Mouse (Mus musculus) embryonic facial prominence, embryonic 10.5 days (tissue): Measurements from ENCODE around the gene Tm6sf2. TPM values are rescaled to one million over a fixed set of nuclear protein-coding genes. Genes with fewer than 3 reads are reported as not detected.
"Not testable (repeated sequence)": the region's sequence is repeated elsewhere in the genome, so short reads cannot be mapped to it uniquely, and the experiment has no call there.

Experiments
- DNase-seq: peaks from one replicate; pipeline ENCODE4 v3.0.0-alpha.2; 2017; ENCODE audit warnings: low spot score
- H3K27ac ChIP-seq: fragments of 300-500 bp; sonication (generic); replicated peaks from 2 replicates; pipeline ENCODE4 v1.5.1; 2016; ENCODE audit warnings: mild to moderate bottlenecking
- H3K27me3 ChIP-seq: fragments of 300-500 bp; sonication (generic); replicated peaks from 2 replicates; pipeline ENCODE4 v1.6.1; 2016; ENCODE audit warnings: low read depth, mild to moderate bottlenecking; ENCODE audit not compliant: poor library complexity, severe bottlenecking
- H3K36me3 ChIP-seq: fragments of 300-500 bp; sonication (generic); replicated peaks from 2 replicates; pipeline ENCODE4 v1.6.1; 2016; ENCODE audit warnings: mild to moderate bottlenecking, moderate library complexity
- H3K4me1 ChIP-seq: fragments of 300-500 bp; sonication (generic); 2 replicates; pipeline ENCODE4 v1.6.1; 2016
- H3K4me3 ChIP-seq: fragments of 300-500 bp; sonication (generic); 2 replicates; pipeline ENCODE4 v1.5.1; 2016; ENCODE audit warnings: mild to moderate bottlenecking, moderate library complexity
- H3K9me3 ChIP-seq: fragments of 300-500 bp; sonication (generic); 2 replicates; pipeline ENCODE4 v1.6.1; 2016; ENCODE audit warnings: mild to moderate bottlenecking
- WGBS: fragments of 180-500 bp; shearing (Covaris S2); methylation state at CpG from one replicate; pipeline ENCODE4 v1.1.7; 2016; 5-methylcytosine and 5-hydroxymethylcytosine counted together
- polyA plus RNA-seq: library from polyadenylated mRNA; unstranded; fragments of >200 nt; fragmentation: Nextera tagmentation; extraction: Ambion mirVana; gene quantifications from 2 replicates; pipeline ENCODE4 v1.2.1, GENCODE M21; 2016

Tm6sf2 gene
- 0.47 and 0.80 TPM in 2 replicates for polyA plus RNA-seq

DNA sequence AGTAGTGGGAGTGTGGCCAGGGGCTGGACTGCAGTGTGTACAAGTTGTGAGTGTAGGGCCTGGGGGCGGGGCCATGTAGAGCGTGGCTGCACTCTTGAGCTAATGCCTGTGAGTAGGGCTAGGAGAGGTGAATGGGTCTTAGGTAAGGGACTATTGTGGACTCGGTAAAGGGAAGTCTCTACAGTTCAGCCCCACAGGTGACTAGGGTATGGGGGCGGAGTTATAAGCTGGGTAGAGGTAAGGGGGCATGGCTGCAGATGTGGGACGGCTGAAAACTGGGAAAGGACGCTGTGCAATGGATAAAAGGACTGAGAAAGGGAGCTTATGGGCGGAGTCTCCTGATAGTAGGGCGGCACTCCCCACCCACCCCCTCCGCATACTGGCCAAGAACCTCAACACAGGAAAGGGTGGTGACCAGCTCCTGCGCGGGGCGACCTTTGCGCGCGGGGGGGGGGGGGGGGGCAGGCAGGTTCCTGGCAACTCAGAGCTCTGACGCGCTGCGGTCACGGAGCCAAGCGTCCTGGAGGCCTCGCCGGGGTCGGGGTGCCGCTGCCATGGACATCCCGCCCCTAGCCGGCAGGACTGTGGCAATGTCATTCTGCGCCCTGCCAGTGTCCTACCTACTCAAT is at the start of gene Tm6sf2:
Gene Tm6sf2, plus strand, starts transcription at position 484 of the 629 bp plus-strand sequence.
- DNase-seq = peak; percentile 19
- Histone ChIP-seq H3K4me3 (peak within 1 kb of the TSS; percentile 41), H3K9me3 (no peaks in the 10 kb centered on the region), H3K36me3 (peaks cover 53% of the 10 kb centered on the region), H3K4me1 (peaks cover 10% of the 10 kb centered on the region), H3K27ac (no peak within 1 kb of the TSS), H3K27me3 (peaks cover 14% of the 10 kb centered on the region)
- WGBS = 10% methylated on average over 27 of the region's 27 CpGs

DNA sequence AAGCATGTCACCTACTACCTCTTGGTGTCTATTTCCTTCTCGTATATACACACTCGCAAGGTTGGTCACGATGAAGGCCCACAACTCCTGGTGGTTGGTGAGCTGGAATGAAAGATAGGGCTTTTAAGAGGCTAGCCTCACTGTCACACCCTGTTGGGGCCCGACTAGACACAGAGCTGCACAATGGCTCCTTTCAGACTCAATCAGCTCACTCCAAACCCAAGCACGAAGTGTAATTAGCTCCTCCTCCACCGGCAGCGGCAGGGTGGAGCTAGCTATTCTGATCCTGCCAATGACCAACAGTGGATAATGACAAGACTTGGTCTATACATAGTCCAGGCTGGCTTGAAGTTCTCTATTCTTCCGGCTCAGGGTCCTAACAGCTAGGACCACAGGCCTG is 49.1 kb upstream of the Tm6sf2 start:
- H3K27me3 ChIP-seq = no peaks in the 10 kb centered on the region
- H3K36me3 ChIP-seq = peaks cover 100% of the 10 kb centered on the region
- no peaks in the 10 kb centered on the region for H3K9me3 ChIP-seq
- H3K27ac ChIP-seq = no peak overlapping the region
- H3K4me3 ChIP-seq = no peak overlapping the region
- WGBS = 59% methylated on average over 8 of the region's 8 CpGs
- no peak for DNase-seq
- H3K4me1 ChIP-seq = no peaks in the 10 kb centered on the region

DNA sequence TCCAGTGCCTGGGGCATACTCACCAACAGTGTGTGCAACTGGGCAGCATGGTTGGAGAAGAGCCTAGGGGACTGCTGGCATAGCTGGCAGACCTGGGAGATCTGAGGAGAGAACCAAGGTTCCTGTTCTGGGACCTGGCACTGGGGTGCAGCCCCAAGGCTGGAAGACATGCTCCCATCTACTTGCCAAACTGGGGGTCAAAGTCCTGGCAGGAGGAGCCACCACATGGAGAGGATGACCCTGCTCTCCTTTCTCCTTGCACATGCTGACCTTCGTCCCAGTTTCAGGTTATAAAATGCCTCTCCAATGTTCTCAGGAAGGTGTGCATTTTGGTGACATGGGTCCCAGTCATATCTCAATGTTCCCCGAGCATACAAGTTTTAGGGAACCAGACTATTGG is 46.6 kb upstream of the Tm6sf2 start:
- peaks cover 100% of the 10 kb centered on the region for H3K36me3 ChIP-seq
- no peak overlapping the region for H3K4me3 ChIP-seq
- 85% methylated on average over 2 of the region's 2 CpGs for WGBS
- H3K4me1 ChIP-seq = no peaks in the 10 kb centered on the region
- no peak for DNase-seq
- H3K27me3 ChIP-seq = no peaks in the 10 kb centered on the region
- no peaks in the 10 kb centered on the region for H3K9me3 ChIP-seq
- no peak overlapping the region for H3K27ac ChIP-seq

DNA sequence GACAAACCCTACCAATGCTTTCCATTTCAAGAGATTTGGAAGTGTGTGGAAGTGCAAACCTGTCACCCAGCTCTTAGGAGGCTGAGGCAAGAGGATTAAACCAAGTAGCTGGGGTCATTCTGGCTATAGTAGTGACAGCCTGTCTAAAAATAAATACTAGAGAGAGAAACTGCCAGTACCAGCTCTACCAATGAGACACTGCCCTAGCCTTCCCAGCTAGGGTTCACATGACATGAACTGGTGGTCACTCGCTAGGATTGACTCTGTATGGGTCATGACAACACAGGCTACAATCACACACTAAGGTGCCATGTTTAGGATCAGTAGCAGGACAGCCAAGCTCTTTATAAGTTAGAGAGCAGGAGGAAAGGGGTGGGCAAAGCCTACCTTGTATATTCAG is 42.5 kb upstream of the Tm6sf2 start:
- Histone ChIP-seq H3K4me3 (no peak overlapping the region), H3K27me3 (no peaks in the 10 kb centered on the region), H3K36me3 (peaks cover 91% of the 10 kb centered on the region), H3K4me1 (no peaks in the 10 kb centered on the region), H3K9me3 (no peaks in the 10 kb centered on the region), H3K27ac (no peak overlapping the region)
- 91% methylated on average over 1 of the region's 1 CpGs for WGBS
- no peak for DNase-seq

DNA sequence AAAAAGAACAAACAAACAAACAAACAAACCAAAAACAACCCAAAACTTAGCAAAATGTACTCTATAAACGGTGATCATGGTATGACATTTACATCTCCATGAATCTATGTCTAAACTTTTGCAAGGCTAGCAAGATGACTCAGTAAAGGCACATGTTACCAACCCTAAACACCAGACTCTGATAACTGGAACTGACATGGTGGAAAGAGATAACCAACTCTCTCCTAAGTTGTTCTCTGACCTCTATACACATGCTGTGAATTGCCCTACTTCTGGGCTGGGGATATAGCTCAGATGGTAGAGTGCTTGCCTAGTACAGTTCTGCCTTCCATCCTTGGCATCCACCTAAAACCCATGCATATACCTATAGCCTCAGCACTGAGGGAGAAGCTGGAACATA is 34.7 kb upstream of the Tm6sf2 start:
- Histone ChIP-seq H3K27ac (no peak overlapping the region), H3K4me1 (peaks cover 23% of the 10 kb centered on the region), H3K27me3 (no peaks in the 10 kb centered on the region), H3K9me3 (no peaks in the 10 kb centered on the region), H3K36me3 (peaks cover 54% of the 10 kb centered on the region), H3K4me3 (no peak overlapping the region)
- WGBS = 94% methylated on average over 1 of the region's 1 CpGs
- DNase-seq = no peak

DNA sequence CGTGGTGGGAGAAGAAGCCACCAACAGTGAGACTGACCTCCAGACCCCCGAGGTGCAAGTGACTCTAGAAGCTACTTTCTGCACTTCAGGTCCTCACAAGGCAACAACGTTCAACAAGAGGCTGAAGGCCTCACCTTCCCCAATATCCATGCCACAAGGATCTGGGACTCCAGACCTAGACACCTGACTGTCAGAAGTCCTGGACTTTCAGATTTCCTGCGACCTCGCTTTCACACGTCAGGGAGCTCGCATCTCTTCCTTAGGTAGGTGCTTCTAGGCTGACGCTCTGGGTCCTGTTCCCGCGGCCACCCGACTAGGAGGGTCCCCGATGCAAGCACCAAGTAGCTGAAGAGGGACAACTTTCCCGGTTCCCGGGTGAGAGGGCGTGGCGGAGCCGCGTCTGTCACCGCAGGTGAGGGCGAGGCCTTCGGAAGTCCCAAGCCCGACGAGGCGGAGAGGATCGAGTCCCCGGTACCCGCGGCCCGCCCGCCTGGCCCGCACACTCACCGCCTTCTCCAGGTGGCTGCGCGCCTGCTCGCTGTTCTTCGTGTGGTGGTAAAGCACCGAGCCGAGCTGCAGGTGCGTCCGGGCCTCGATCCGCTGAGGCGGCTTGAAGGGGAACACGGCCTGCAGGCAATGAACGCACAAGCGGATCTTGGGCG is 30.7 kb upstream of the Tm6sf2 start:
- Histone ChIP-seq H3K27me3 (no peaks in the 10 kb centered on the region), H3K4me3 (peak overlapping the region; percentile 81), H3K36me3 (peaks cover 24% of the 10 kb centered on the region), H3K9me3 (no peaks in the 10 kb centered on the region), H3K27ac (peak overlapping the region; percentile 91), H3K4me1 (peaks cover 38% of the 10 kb centered on the region)
- no peak for DNase-seq
- 1% methylated on average over 47 of the region's 47 CpGs for WGBS

DNA sequence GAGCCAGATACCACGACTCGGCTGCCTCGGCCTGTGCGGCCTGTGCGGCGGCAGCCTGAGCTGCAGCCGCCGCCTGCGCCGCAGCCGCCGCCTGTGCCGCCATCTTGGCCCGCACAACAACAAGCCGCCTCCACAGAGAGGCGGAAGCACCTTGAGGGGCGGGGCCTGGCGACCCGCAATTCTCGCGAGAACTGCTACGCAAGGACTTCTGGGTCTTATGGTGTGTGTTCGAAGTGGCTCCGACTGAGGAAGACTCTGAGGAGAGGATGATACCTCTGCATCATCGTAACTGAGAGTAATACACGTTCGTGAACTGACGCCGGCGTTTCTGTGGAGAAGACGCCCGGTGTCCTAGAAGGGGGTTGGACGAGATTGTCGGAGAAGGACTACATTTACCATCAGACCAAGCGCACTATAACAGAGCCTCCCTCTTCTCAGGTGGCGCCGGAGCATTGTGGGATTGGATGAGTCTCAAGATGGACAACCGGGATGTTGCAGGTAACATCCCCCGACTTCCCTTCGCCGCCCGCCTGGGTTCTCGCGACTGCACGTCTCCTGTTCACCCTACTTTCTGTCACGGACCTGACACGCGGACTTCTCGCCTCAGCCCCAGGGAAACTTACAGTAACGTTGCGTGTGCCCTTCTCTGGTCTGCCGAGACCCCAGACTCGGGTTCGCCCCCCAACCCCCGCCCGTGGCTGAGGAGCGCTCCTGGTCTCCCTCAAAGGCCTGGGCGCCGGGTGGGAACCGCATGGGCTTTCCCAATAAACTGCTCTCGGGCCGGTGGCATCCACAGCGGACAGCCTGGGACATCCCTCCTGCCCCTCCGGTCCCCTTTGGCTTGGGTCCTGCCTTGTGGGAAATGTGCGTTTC is 29.9 kb upstream of the Tm6sf2 start, which contains the start of the genes Mau2 and Sugp1:
Gene Mau2, minus strand, starts transcription at position 152 of the 873 bp plus-strand sequence.
Gene Sugp1, plus strand, starts transcription at position 231 of the 873 bp plus-strand sequence.
- H3K9me3 ChIP-seq = no peaks in the 10 kb centered on the region
- peak within 1 kb of the TSS; percentile 81 for H3K4me3 ChIP-seq
- H3K36me3 ChIP-seq = peaks cover 19% of the 10 kb centered on the region
- peaks cover 39% of the 10 kb centered on the region for H3K4me1 ChIP-seq
- DNase-seq = peak; percentile 96
- under 1% methylated on average over 65 of the region's 65 CpGs for WGBS
- peak within 1 kb of the TSS; percentile 91 for H3K27ac ChIP-seq
- H3K27me3 ChIP-seq = no peaks in the 10 kb centered on the region

DNA sequence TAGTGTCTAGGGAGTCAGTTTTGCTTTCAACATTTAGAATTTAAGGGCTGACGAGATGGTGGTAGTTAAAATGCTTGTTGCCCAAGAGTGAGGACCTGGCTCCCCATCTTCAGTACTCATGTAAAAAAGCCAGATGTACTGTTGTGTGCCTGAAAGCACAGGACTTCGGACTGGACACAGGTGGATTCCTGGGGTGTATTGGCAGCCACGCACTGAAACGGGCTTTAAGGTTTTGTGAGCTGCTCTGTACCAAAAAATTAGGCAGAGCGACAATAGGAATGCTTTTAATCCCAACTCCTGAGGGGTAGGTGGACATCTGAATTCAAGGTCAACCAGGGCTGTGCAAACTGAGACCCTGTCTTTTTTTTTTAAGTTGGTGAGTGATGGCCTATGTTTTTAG is 28.7 kb upstream of the Tm6sf2 start:
- Histone ChIP-seq H3K27ac (no peak overlapping the region), H3K4me3 (peak overlapping the region; percentile 81), H3K27me3 (no peaks in the 10 kb centered on the region), H3K9me3 (no peaks in the 10 kb centered on the region), H3K4me1 (peaks cover 41% of the 10 kb centered on the region), H3K36me3 (peaks cover 23% of the 10 kb centered on the region)
- no peak for DNase-seq
- WGBS = 87% methylated on average over 5 of the region's 5 CpGs

DNA sequence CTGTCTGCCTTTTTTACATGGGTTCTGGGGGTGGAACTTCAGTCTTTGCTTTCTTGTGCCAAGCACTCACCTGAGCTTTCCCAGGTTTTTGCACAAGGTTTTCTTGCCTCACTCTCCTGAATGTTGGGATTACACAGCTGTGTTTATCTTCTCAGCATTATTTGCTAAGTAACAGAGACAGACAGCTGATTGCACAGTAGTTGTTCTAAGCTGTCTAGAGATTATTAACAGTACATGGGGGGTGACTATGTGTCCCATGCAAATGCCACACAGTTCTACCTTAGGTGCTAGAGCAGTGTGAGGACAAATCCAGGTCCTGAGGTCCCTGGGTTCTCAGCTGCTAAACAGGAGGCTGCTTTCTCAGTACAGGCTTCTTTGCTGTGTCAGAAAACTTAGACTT is 23.1 kb upstream of the Tm6sf2 start:
- Histone ChIP-seq H3K4me3 (no peak overlapping the region), H3K36me3 (peaks cover 67% of the 10 kb centered on the region), H3K27ac (no peak overlapping the region), H3K4me1 (peaks cover 4% of the 10 kb centered on the region; the same call in 1 of the 2 replicates), H3K27me3 (no peaks in the 10 kb centered on the region), H3K9me3 (no peaks in the 10 kb centered on the region)
- no peak for DNase-seq

DNA sequence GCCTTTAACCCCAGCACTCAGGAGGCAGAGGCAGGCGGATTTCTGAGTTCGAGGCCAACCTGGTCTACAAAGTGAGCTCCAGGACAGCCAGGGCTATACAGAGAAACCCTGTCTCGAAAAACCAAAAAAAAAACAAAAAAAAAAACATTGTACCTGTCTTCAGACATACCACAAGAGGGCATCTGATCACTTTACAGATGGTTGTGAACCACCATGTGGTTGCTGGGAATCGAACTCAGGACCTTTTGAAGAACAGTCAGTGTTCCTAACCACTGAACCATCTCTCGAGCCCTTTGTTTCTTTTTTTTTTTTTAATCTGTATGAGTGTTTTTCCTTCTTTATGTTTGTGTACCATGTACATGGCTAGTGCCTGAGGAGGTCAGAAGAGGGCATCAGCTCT is 22.3 kb upstream of the Tm6sf2 start:
- not testable (repeated sequence) for H3K27me3 ChIP-seq, H3K9me3 ChIP-seq, DNase-seq, H3K4me3 ChIP-seq, H3K27ac ChIP-seq, H3K4me1 ChIP-seq
- H3K36me3 ChIP-seq = peaks cover 75% of the 10 kb centered on the region
- 87% methylated on average over 5 of the region's 5 CpGs for WGBS

DNA sequence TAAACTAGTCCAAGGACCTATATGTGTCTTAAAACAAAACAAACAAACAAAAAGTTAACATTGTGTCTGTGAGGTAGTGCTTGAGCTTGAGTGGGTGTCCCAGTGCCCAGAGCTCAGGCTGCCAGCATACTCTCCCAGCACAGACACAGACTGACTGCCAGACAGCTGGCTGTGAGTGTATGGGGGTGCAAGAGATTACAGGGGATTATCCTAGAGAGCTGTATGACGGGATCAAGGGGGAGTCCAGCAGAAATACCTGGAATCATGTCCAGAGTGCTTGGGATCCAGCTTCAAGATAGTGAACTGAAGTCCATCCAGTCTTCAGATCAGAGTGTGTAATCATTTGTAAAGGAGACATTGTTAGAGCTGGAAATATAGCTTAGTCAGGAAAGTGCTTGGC is 15.0 kb upstream of the Tm6sf2 start:
- Histone ChIP-seq H3K27ac (no peak overlapping the region), H3K4me3 (no peak overlapping the region), H3K27me3 (no peaks in the 10 kb centered on the region), H3K9me3 (no peaks in the 10 kb centered on the region), H3K4me1 (no peaks in the 10 kb centered on the region), H3K36me3 (peaks cover 95% of the 10 kb centered on the region)
- DNase-seq = no peak
- WGBS = 84% methylated on average over 1 of the region's 1 CpGs

DNA sequence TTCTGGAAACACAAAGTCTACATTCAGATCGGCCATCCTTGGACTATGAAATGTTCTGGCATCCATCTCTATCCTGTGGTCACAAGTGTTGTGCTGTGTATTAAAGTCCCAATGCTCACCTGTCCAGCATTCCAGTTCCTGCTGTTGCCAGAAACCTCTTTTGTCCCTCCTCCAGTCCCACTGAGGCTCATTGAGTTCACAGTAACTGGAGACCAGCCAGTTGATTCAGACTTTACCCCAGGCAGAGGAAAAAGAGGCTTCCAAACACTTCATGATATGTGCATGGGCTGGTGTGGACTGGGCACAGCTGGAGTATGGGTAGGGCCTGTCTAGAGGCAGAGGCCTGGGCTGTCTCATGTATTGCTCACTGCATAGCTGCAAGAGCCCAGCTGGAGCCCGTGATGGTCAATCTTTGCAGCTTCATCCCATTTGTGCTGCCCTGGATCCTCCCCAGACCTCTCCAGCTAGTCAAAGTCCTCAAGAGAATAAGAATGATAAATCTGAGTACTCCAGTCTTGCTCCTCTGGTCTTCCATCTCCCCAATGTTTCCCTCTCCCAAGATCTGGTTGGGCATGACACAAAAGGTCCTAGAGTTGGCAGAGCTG is 786 bp upstream of the Tm6sf2 start:
- H3K27ac ChIP-seq = no peak overlapping the region
- no peaks in the 10 kb centered on the region for H3K9me3 ChIP-seq
- 80% methylated on average over 2 of the region's 2 CpGs for WGBS
- peaks cover 10% of the 10 kb centered on the region for H3K4me1 ChIP-seq
- H3K27me3 ChIP-seq = peaks cover 14% of the 10 kb centered on the region
- H3K36me3 ChIP-seq = peaks cover 59% of the 10 kb centered on the region
- no peak for DNase-seq
- H3K4me3 ChIP-seq = no peak overlapping the region
